Mouse (Mus musculus) cerebellum, adult 2 months (tissue): ENCODE results near the gene Kctd13.

Experiments
- CTCF ChIP-seq: fragments of 200-500 bp; IDR thresholded peaks from 2 replicates; pipeline ENCODE4 v1.5.1; 2011; ENCODE audit warnings: low read depth, mild to moderate bottlenecking, control low read depth, low read length, moderate library complexity, borderline replicate concordance; ENCODE audit not compliant: insufficient read depth
- POLR2A ChIP-seq: fragments of 200-500 bp; IDR thresholded peaks from 2 replicates; pipeline ENCODE4 v1.6.1; 2011; ENCODE audit warnings: low read length, control low read depth, borderline replicate concordance; ENCODE audit not compliant: insufficient read depth

DNA sequence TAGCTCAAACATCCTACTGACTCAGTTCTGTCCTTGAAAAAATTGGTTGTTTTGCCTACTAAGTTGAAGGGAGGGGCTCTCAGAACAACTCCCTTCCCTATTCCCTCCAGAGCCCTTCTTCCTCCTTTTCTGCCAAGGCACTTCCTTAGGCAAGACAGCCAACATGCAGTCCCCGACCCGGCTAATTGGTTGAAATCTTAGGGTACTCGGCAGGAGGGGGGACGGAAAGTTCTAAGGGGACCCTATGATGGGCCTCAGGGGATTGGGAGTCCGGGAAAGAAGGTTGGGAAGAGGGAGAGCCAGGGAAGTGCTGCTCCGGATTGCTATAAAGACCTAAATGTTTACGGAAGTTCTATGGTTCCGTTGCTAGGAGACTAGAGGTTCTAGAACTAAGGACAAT lies 46.8 kb downstream of the Kctd13 start:
- TF ChIP-seq POLR2A, result no peak
- no peak for TF ChIP-seq CTCF
